Mouse (Mus musculus) ES-E14 (cell line): ENCODE measurements around the gene Lsm4.

Experiments used
- HCFC1 ChIP-seq: IDR thresholded peaks from 2 replicates; pipeline ENCODE4 v1.6.1; 2012; ENCODE audit warnings: low read length, inconsistent platforms, borderline replicate concordance; ENCODE audit not compliant: insufficient read depth
- ZNF384 ChIP-seq: IDR thresholded peaks from 2 replicates; pipeline ENCODE4 v1.6.1; 2012; ENCODE audit warnings: low read depth, low read length, inconsistent platforms

DNA sequence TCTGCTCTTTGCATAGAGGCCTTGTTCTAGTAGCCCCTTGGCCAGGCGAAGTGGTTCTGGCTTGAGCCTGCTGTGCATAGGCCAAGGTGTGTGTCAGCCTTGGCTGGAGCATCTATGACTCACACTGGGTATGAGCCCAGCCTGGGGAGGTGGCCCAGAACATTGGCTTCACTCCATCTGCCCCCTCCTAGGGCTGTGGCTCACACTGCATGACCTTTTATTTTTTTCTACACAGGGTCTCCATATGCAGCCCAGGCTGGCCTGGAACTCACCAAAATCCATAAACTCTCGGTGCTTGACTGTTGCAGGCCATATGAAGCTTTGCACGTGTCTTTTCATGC is 29.8 kb downstream of the Lsm4 start:
- TF ChIP-seq ZNF384 (no peak), HCFC1 (no peak)
